Mouse (Mus musculus): ENCODE measurements around the gene Mcm3ap.

- TF ChIP-seq POLR2A (IDR thresholded peaks at IDR 0.05; ENCODE audit: low read depth, low read length): no peak
- TF ChIP-seq CTCF (conservative IDR thresholded peaks at IDR 0.05 in 1 of 2, IDR thresholded peaks at IDR 0.05 in 1 of 2; ENCODE audit: low read depth in 2 of 2, low read length in 2 of 2): no peak
These were observed 63.1 kb downstream of the Mcm3ap start for GRCm38 (mm10) chr10:76531828-76532227.
